Mouse (Mus musculus) cerebellum, adult 11-12 months (tissue): ENCODE measurements around the gene Exoc2.

Experiments used
- DNase-seq: peaks from one replicate; pipeline ENCODE4 v3.0.0; 2022

Gene Exoc2

DNA sequence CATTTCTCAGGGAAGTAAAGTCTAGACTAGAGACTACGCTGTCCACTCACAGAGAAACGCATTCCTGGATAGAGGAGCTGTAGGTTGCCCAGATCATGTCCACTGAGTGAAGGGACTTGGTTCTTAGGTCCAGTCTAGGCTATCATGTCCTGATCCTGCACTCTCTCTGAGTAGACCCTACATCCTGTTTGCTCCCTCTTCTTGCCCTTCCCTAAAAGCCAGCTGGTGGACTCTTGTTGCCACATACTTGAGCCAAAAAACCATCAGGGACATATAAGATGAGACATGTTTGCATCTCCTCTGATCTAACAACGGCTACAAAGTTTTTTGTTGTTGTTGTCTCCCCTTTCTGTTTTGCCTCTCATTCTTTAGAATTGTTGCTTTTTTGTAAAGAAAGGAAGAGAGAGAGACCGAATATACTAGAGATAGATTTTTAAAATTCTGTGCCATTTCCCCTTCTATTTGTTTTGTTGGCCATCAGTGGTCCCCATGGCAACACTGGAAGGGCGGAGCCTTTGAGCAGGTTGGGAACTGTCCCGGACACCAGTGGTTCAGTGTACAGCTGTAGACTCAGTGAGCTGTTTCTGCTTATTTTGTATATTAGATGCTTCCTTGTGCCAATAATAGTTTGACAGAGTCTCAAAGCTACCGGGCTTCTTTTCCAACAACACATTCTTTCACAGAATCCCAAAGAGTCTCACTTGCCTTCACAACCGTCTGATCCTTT lies 209.7 kb downstream of the Exoc2 start:
- no peak for DNase-seq
